Mouse (Mus musculus) embryo, embryonic 10 days (tissue): ENCODE data around the gene Tiparp.
A peak's percentile ranks its signal among the peaks of the same experiment; 100 is the strongest.

Experiments
- DNase-seq: peaks from one replicate; pipeline ENCODE4 v3.0.0-alpha.2; 2015; ENCODE audit warnings: low spot score

The Tiparp gene

GRCm38 (mm10) chr3:65585291-65585690 is 57.1 kb downstream of the Tiparp start:
- no peak for DNase-seq

- no peak for DNase-seq
Measured at GRCm38 (mm10) chr3:65585823-65586482, 57.7 kb downstream of the Tiparp start.

- peak; percentile 61 for DNase-seq
Measured at GRCm38 (mm10) chr3:65586483-65586905, 58.3 kb downstream of the Tiparp start.

- no peak for DNase-seq
Measured at GRCm38 (mm10) chr3:65586966-65587365, 58.8 kb downstream of the Tiparp start.

- no peak for DNase-seq
Measured at GRCm38 (mm10) chr3:65588424-65588823, 60.2 kb downstream of the Tiparp start.

- no peak for DNase-seq
Measured at GRCm38 (mm10) chr3:65592850-65593249, 64.6 kb downstream of the Tiparp start.

- DNase-seq, result no peak
Measured at GRCm38 (mm10) chr3:65594493-65594892, 66.3 kb downstream of the Tiparp start.

- DNase-seq, result no peak
Measured at GRCm38 (mm10) chr3:65595196-65595595, 67.0 kb downstream of the Tiparp start.

GRCm38 (mm10) chr3:65598071-65598830 is 70.0 kb downstream of the Tiparp start:
- DNase-seq, result no peak

- no peak for DNase-seq
Measured at GRCm38 (mm10) chr3:65599151-65599550, 70.9 kb downstream of the Tiparp start.

- DNase-seq, result no peak
Measured at GRCm38 (mm10) chr3:65601291-65602050, 73.3 kb downstream of the Tiparp start.

- no peak for DNase-seq
Measured at GRCm38 (mm10) chr3:65603392-65604055, 75.3 kb downstream of the Tiparp start.
